In genomic region chr12:104700266-104700665, GRCm38 (mm10) we compare ENCODE assay signal across 17 mouse cellular contexts. TPM values are rescaled to one million over a fixed set of nuclear protein-coding genes. Genes with fewer than 3 reads are reported as not detected.
DNase-seq lines count a peak whose midpoint lies in the region; ATAC-seq and TF ChIP-seq lines count a peak whose summit lies in the region.
"Had no signal": no experiment of that assay in that cellular context is flagged by ENCODE, and none has a peak within 500 bp of the region (broad histone marks: within the 10 kb centered on the region; RNA-seq: fewer than 3 reads in every experiment).

No protein-coding gene starts in this region.

- H3K36me3 ChIP-seq in embryonic facial prominence, embryonic 11.5 days (replicated peaks; ENCODE audit: control insufficient read depth, insufficient read depth, low read depth, low read length), result peaks cover 5% of the 10 kb centered on the region
- H3K36me3 ChIP-seq in myocyte (ENCODE audit: control insufficient read depth, insufficient read depth), result peaks cover 40% of the 10 kb centered on the region

- ATAC-seq in embryonic facial prominence, embryonic 11.5 days (replicated peaks; ENCODE audit: insufficient number of reproducible peaks, low FRiP score, low TSS enrichment, low read depth), result no peak
- ATAC-seq: intestine, postnatal 0 days; liver, postnatal 0 days; Patski had no signal

- H3K27me3 ChIP-seq in embryonic facial prominence, embryonic 11.5 days (ENCODE audit: control insufficient read depth, insufficient read depth, low read length), result no peaks in the 10 kb centered on the region
- no peaks in the 10 kb centered on the region for H3K27me3 ChIP-seq in myocyte (ENCODE audit: control insufficient read depth, insufficient read depth, insufficient read length)
- H3K27me3 ChIP-seq: hindbrain, embryonic 13.5 days; neural tube, embryonic 12.5 days; Patski had no signal

- WGBS in embryonic facial prominence, embryonic 11.5 days, result 35% methylated on average over 7 of the region's 7 CpGs

- H3K27ac ChIP-seq in embryonic facial prominence, embryonic 11.5 days (replicated peaks; ENCODE audit: low read depth, low read length), result 0 out of 2 replicates have a peak overlapping the region, but pooled peaks have one; percentile 29
- peak overlapping the region; percentile 34; the same call in 1 of the 2 replicates for H3K27ac ChIP-seq in embryonic fibroblast, embryonic 13.5 days (ENCODE audit: insufficient read depth, low read length)
- H3K27ac ChIP-seq: heart, embryonic 10.5 days; hindbrain, embryonic 13.5 days; neural tube, embryonic 12.5 days had no signal

- H3K9ac ChIP-seq in embryonic facial prominence, embryonic 11.5 days (replicated peaks; ENCODE audit: low read length), result no peak overlapping the region
- H3K9ac ChIP-seq: hindbrain, embryonic 13.5 days; liver, postnatal 0 days; neural tube, embryonic 12.5 days had no signal

- H3K9me3 ChIP-seq in embryonic facial prominence, embryonic 11.5 days (replicated peaks; ENCODE audit: control insufficient read depth, low read length), result no peaks in the 10 kb centered on the region
- H3K9me3 ChIP-seq: heart, embryonic 10.5 days; hindbrain, embryonic 13.5 days; neural tube, embryonic 12.5 days had no signal

- TF ChIP-seq CTCF in embryonic fibroblast, embryonic 13.5 days (IDR thresholded peaks at IDR 0.05; ENCODE audit: borderline replicate concordance, insufficient read depth, low read length), result no peak

- H3K79me2 ChIP-seq in myocyte (ENCODE audit: control insufficient read depth, insufficient read depth), result no peaks in the 10 kb centered on the region

- no peak overlapping the region for H3ac ChIP-seq in myocyte (ENCODE audit: control insufficient read depth, insufficient read length)

- no peak overlapping the region for H3K4me2 ChIP-seq in embryonic facial prominence, embryonic 11.5 days (ENCODE audit: low read depth, low read length)
- no peak overlapping the region for H3K4me2 ChIP-seq in myocyte (ENCODE audit: low read depth)
- H3K4me2 ChIP-seq: hindbrain, embryonic 13.5 days; liver, embryonic 11.5 days; midbrain, embryonic 11.5 days; neural tube, embryonic 12.5 days had no signal

- no peak for TF ChIP-seq POLR2A in embryonic fibroblast, embryonic 13.5 days (IDR thresholded peaks at IDR 0.05; ENCODE audit: low read depth, low read length)
- no peak for TF ChIP-seq POLR2A in myocyte (IDR thresholded peaks at IDR 0.05; ENCODE audit: insufficient read length, low read depth)

- 0 out of 2 replicates have a peak, but pooled peaks cover 5% of the 10 kb centered on the region for H3K4me1 ChIP-seq in embryonic facial prominence, embryonic 11.5 days (ENCODE audit: control insufficient read depth, insufficient read depth, low read length)
- peaks cover 5% of the 10 kb centered on the region; the same call in 1 of the 2 replicates for H3K4me1 ChIP-seq in embryonic fibroblast, embryonic 13.5 days (ENCODE audit: control insufficient read depth, insufficient read depth, low read length)
- H3K4me1 ChIP-seq: neural tube, embryonic 12.5 days had no signal

- peak; percentile 16 to 20 for DNase-seq in gastrocnemius, adult 8-10 months (ENCODE audit: low spot score in 2 of 2)
- no peak for DNase-seq in gastrocnemius, postnatal 25 days
- no peak for DNase-seq in embryonic facial prominence, embryonic 11.5 days (ENCODE audit: low spot score)
- DNase-seq in adrenal gland, postnatal 36 days, result no peak
- no peak for DNase-seq in yolk sac, embryonic 10.5 days (ENCODE audit: low spot score)
- DNase-seq: cerebellum, adult 2 months; heart, adult 11 months had no signal

- H3K4me3 ChIP-seq in embryonic facial prominence, embryonic 11.5 days (ENCODE audit: low read depth, low read length), result no peak overlapping the region
- no peak overlapping the region for H3K4me3 ChIP-seq in embryonic fibroblast, embryonic 13.5 days (ENCODE audit: insufficient read depth, low read length)
- H3K4me3 ChIP-seq in myocyte, result no peak overlapping the region
- H3K4me3 ChIP-seq: heart, embryonic 10.5 days; hindbrain, embryonic 13.5 days; neural tube, embryonic 12.5 days had no signal

TF ChIP-seq in myocyte, 11 proteins besides CTCF, POLR2A, EP300 and RAD21:
- TF ChIP-seq USF1 (IDR thresholded peaks at IDR 0.05; ENCODE audit: low read depth), result no peak
- TF ChIP-seq REST (IDR thresholded peaks at IDR 0.05; ENCODE audit: insufficient read depth, insufficient read length), result no peak
- peak; percentile 43 for TF ChIP-seq SRF (IDR thresholded peaks at IDR 0.05; ENCODE audit: control insufficient read depth, insufficient read length, low read depth)
- TF ChIP-seq CEBPB (IDR thresholded peaks at IDR 0.05; ENCODE audit: insufficient read depth, poor library complexity, severe bottlenecking), result no peak
- no peak for TF ChIP-seq TCF12 (IDR thresholded peaks at IDR 0.05; ENCODE audit: insufficient read depth, poor library complexity, severe bottlenecking)
- TF ChIP-seq MAX (IDR thresholded peaks at IDR 0.05; ENCODE audit: low read depth), result no peak
TF ChIP-seq in myocyte: peak in this region for 1.

RNA-seq across cellular contexts. Expression of gene Dicer1, which starts 51.5 kb away (rescaled TPM):
- 10 to 100 TPM; 33.8 to 50.0 (median 40.1) TPM for total RNA-seq in gastrocnemius, adult 8-10 months (2022)
- total RNA-seq in gastrocnemius, postnatal 25 days (2021), result 10 to 100 TPM; 27.8 to 31.2 TPM
- 29.6 and 31.1 TPM in 2 replicates for polyA plus RNA-seq in embryonic facial prominence, embryonic 11.5 days (2014; fragmentation: Nextera tagmentation; extraction: Ambion mirVana)
- 53.9 and 56.8 TPM in 2 replicates for polyA plus RNA-seq in embryonic fibroblast, embryonic 13.5 days (2011; ENCODE audit: insufficient read length, low read depth, missing spikeins)
- 5.1 TPM for polyA plus RNA-seq in myocyte (2012; fragmentation: generic; extraction: Trizol)
- 10 to 100 TPM; 45.5 to 52.2 TPM for total RNA-seq in adrenal gland, postnatal 36 days (2021)

Comparison
In these comparisons a context has a peak if more than half of its experiments do, and no peak if none do; other contexts are left out.
1. DNase-seq: peak in gastrocnemius, adult 8-10 months (2 of 2); none in gastrocnemius, postnatal 25 days (single experiment), embryonic facial prominence, embryonic 11.5 days (single experiment), adrenal gland, postnatal 36 days (0 of 2) and yolk sac, embryonic 10.5 days (single experiment).